36 mouse cellular contexts compared by ENCODE assay signal in genomic region chr5:105310941-105311340, GRCm38 (mm10). TPM values are rescaled to one million over a fixed set of nuclear protein-coding genes. Genes with fewer than 3 reads are reported as not detected.
DNase-seq lines count a peak whose midpoint lies in the region; ATAC-seq and TF ChIP-seq lines count a peak whose summit lies in the region.
"Had no signal": no experiment of that assay in that cellular context is flagged by ENCODE, and none has a peak within 500 bp of the region (broad histone marks: within the 10 kb centered on the region; RNA-seq: fewer than 3 reads in every experiment).

No protein-coding gene starts in this region.

- H3K9ac ChIP-seq in liver, postnatal 0 days (replicated peaks) = no peak overlapping the region
- no peak overlapping the region for H3K9ac ChIP-seq in liver, embryonic 12.5 days
- H3K9ac ChIP-seq in MEL (ENCODE audit: control insufficient read depth, low read depth, low read length, poor library complexity, severe bottlenecking) = no peak overlapping the region
- H3K9ac ChIP-seq: embryonic facial prominence, embryonic 15.5 days; forebrain, embryonic 12.5 days; forebrain, postnatal 0 days; heart, embryonic 15.5 days; hindbrain, embryonic 12.5 days; intestine, embryonic 15.5 days; limb, embryonic 12.5 days; midbrain, embryonic 13.5 days; neural tube, embryonic 15.5 days had no signal

- no peak for TF ChIP-seq EP300 in liver, postnatal 0 days (IDR thresholded peaks at IDR 0.05; ENCODE audit: low read depth)
- TF ChIP-seq EP300 in MEL (IDR thresholded peaks at IDR 0.05; ENCODE audit: low read depth in 1 of 2, low read length in 2 of 2) = no peak

- no peak overlapping the region for H3K4me3 ChIP-seq in liver, postnatal 0 days (ENCODE audit: low read depth, low read length)
- H3K4me3 ChIP-seq in liver, embryonic 12.5 days = no peak overlapping the region
- no peak overlapping the region for H3K4me3 ChIP-seq in E14TG2a.4 (replicated peaks; ENCODE audit: low read length)
- H3K4me3 ChIP-seq in MEL (ENCODE audit: control insufficient read depth in 1 of 2, insufficient read depth in 1 of 2, low read depth in 2 of 2, low read length in 2 of 2) = no peak overlapping the region
- H3K4me3 ChIP-seq: embryonic facial prominence, embryonic 10.5 days; embryonic facial prominence, embryonic 15.5 days; forebrain, embryonic 12.5 days; heart, embryonic 10.5 days; heart, embryonic 15.5 days; hindbrain, embryonic 12.5 days; intestine, embryonic 15.5 days; limb, embryonic 12.5 days; midbrain, embryonic 13.5 days; neural tube, embryonic 15.5 days had no signal

- WGBS in liver, postnatal 0 days (ENCODE audit: insufficient replicate concordance) = 64% methylated on average over 2 of the region's 2 CpGs
- WGBS in liver, embryonic 12.5 days (ENCODE audit: insufficient replicate concordance) = 52% methylated on average over 2 of the region's 2 CpGs

- no peaks in the 10 kb centered on the region for H3K79me2 ChIP-seq in MEL (ENCODE audit: control insufficient read depth, insufficient read depth, low read length, poor library complexity)

- H3K4me2 ChIP-seq in liver, postnatal 0 days (ENCODE audit: low read depth, low read length) = no peak overlapping the region
- H3K4me2 ChIP-seq in liver, embryonic 12.5 days = no peak overlapping the region
- H3K4me2 ChIP-seq: embryonic facial prominence, embryonic 15.5 days; forebrain, embryonic 12.5 days; heart, embryonic 15.5 days; hindbrain, embryonic 12.5 days; intestine, embryonic 15.5 days; limb, embryonic 12.5 days; midbrain, embryonic 13.5 days; neural tube, embryonic 15.5 days had no signal

- H3K9me3 ChIP-seq in liver, postnatal 0 days (ENCODE audit: low read length) = peaks cover 2% of the 10 kb centered on the region; the same call in 1 of the 2 replicates
- no peaks in the 10 kb centered on the region for H3K9me3 ChIP-seq in liver, embryonic 12.5 days (replicated peaks)
- H3K9me3 ChIP-seq in E14TG2a.4 (ENCODE audit: low read length) (peaks cover 16% of the 10 kb centered on the region; the same call in 1 of the 2 replicates), MEL (replicated peaks; ENCODE audit: insufficient read depth, low read length) (no peaks in the 10 kb centered on the region)
- H3K9me3 ChIP-seq: embryonic facial prominence, embryonic 15.5 days; heart, embryonic 15.5 days; intestine, embryonic 15.5 days; limb, embryonic 12.5 days; neural tube, embryonic 15.5 days had no signal

- no peak overlapping the region for H3K27ac ChIP-seq in liver, postnatal 0 days (ENCODE audit: low read depth)
- no peak overlapping the region for H3K27ac ChIP-seq in liver, embryonic 12.5 days
- no peak overlapping the region for H3K27ac ChIP-seq in MEL (ENCODE audit: control insufficient read depth, low read depth, low read length)
- H3K27ac ChIP-seq: embryonic facial prominence, embryonic 10.5 days; embryonic facial prominence, embryonic 15.5 days; forebrain, embryonic 12.5 days; heart, embryonic 10.5 days; heart, embryonic 15.5 days; hindbrain, embryonic 12.5 days; hindbrain, postnatal 0 days; intestine, embryonic 15.5 days; limb, embryonic 12.5 days; macrophage; midbrain, embryonic 13.5 days; neural tube, embryonic 15.5 days had no signal

- TF ChIP-seq RAD21 in MEL (IDR thresholded peaks at IDR 0.05; ENCODE audit: low read depth, low read length) = peak; percentile 66

- no peak for DNase-seq in liver, postnatal 0 days
- peak; percentile 23 for DNase-seq in MEL (ENCODE audit: low read depth, low spot score)
- no peak for DNase-seq in spleen, adult 18-20 months
- DNase-seq: adrenal gland, postnatal 36 days; cerebellum, adult 2 months; cerebellum, postnatal 25 days; forebrain, postnatal 0 days; gastrocnemius, postnatal 10 days; kidney, adult 2 months; layer of hippocampus, adult 9-11 months; lung, postnatal 10 days; retina, postnatal 1 day; right cerebral cortex, postnatal 14 days; thymus, adult 2 months; thymus, postnatal 4 days had no signal

- no peaks in the 10 kb centered on the region for H3K36me3 ChIP-seq in liver, postnatal 0 days (replicated peaks; ENCODE audit: insufficient read depth, low read length)
- H3K36me3 ChIP-seq in liver, embryonic 12.5 days = no peaks in the 10 kb centered on the region
- H3K36me3 ChIP-seq in E14TG2a.4 (ENCODE audit: insufficient read depth, low read length) (no peaks in the 10 kb centered on the region), MEL (ENCODE audit: control insufficient read depth in 1 of 2, insufficient read depth in 2 of 2, low read length in 2 of 2) (no peaks in the 10 kb centered on the region)
- H3K36me3 ChIP-seq: embryonic facial prominence, embryonic 10.5 days; embryonic facial prominence, embryonic 15.5 days; forebrain, embryonic 12.5 days; heart, embryonic 10.5 days; heart, embryonic 15.5 days; hindbrain, embryonic 12.5 days; intestine, embryonic 15.5 days; limb, embryonic 12.5 days; midbrain, embryonic 13.5 days; neural tube, embryonic 15.5 days had no signal

- TF ChIP-seq POLR2A in MEL (IDR thresholded peaks at IDR 0.05; ENCODE audit: control insufficient read depth in 1 of 2, insufficient read depth in 1 of 2, low read depth in 1 of 2, low read length in 2 of 2, poor library complexity in 1 of 2) = no peak

- no peaks in the 10 kb centered on the region for H3K4me1 ChIP-seq in liver, postnatal 0 days (ENCODE audit: insufficient read depth)
- H3K4me1 ChIP-seq in liver, embryonic 12.5 days = no peaks in the 10 kb centered on the region
- H3K4me1 ChIP-seq in E14TG2a.4 (replicated peaks; ENCODE audit: low read depth, low read length) = no peaks in the 10 kb centered on the region
- no peaks in the 10 kb centered on the region for H3K4me1 ChIP-seq in MEL (ENCODE audit: control insufficient read depth in 1 of 2, insufficient read depth in 2 of 2, low read length in 2 of 2)
- H3K4me1 ChIP-seq: embryonic facial prominence, embryonic 10.5 days; embryonic facial prominence, embryonic 15.5 days; forebrain, embryonic 12.5 days; heart, embryonic 10.5 days; heart, embryonic 15.5 days; hindbrain, embryonic 12.5 days; intestine, embryonic 15.5 days; limb, embryonic 12.5 days; midbrain, embryonic 13.5 days; neural tube, embryonic 15.5 days had no signal

- TF ChIP-seq CTCF in liver, postnatal 0 days (IDR thresholded peaks at IDR 0.05; ENCODE audit: low read depth) = 0 out of 2 replicates have a peak, but pooled peaks have one; percentile 6
- TF ChIP-seq CTCF in E14TG2a.4 (conservative IDR thresholded peaks at IDR 0.05; ENCODE audit: low read length) (peak; percentile 19; the same call in 1 of the 2 replicates), MEL (IDR thresholded peaks at IDR 0.05 in 2 of 3, conservative IDR thresholded peaks at IDR 0.05 in 1 of 3; ENCODE audit: control insufficient read depth in 1 of 3, insufficient read depth in 1 of 3, low read depth in 2 of 3, low read length in 3 of 3, poor library complexity in 1 of 3, severe bottlenecking in 1 of 3) (peak in 2 of 3 experiments; percentile 15 to 53; a peak in 3 of 6 replicates)

- ATAC-seq in liver, postnatal 0 days = no peak
- ATAC-seq in liver, embryonic 12.5 days = no peak
- no peak for ATAC-seq in cerebellum, adult (ENCODE audit: insufficient number of reproducible peaks, low FRiP score, low TSS enrichment)
- ATAC-seq: forebrain, postnatal 0 days; hindbrain, postnatal 0 days; intestine, embryonic 15.5 days; midbrain, embryonic 13.5 days had no signal

- no peaks in the 10 kb centered on the region for H3K27me3 ChIP-seq in liver, postnatal 0 days (ENCODE audit: insufficient read depth, low read length)
- no peaks in the 10 kb centered on the region for H3K27me3 ChIP-seq in liver, embryonic 12.5 days (replicated peaks)
- H3K27me3 ChIP-seq in E14TG2a.4 (ENCODE audit: insufficient read depth, low read length) = no peaks in the 10 kb centered on the region
- H3K27me3 ChIP-seq in MEL (ENCODE audit: control insufficient read depth in 1 of 2, insufficient read depth in 2 of 2, low read length in 2 of 2) = peaks cover 0 to 2% of the 10 kb centered on the region in 2 experiments; a peak in 1 of 4 replicates
- H3K27me3 ChIP-seq: embryonic facial prominence, embryonic 15.5 days; forebrain, embryonic 12.5 days; heart, embryonic 15.5 days; hindbrain, embryonic 12.5 days; intestine, embryonic 15.5 days; limb, embryonic 12.5 days; midbrain, embryonic 13.5 days; neural tube, embryonic 15.5 days had no signal

TF ChIP-seq in MEL, 35 proteins besides CTCF, POLR2A, EP300 and RAD21:
- TF ChIP-seq ZC3H11A (IDR thresholded peaks at IDR 0.05; ENCODE audit: low read depth, low read length) (peak; percentile 28; the same call in 1 of the 2 replicates), TCF12 (IDR thresholded peaks at IDR 0.05; ENCODE audit: low read depth, low read length) (no peak), NELFE (IDR thresholded peaks at IDR 0.05; ENCODE audit: low read depth, low read length) (no peak), ETS1 (IDR thresholded peaks at IDR 0.05; ENCODE audit: low read depth, low read length) (no peak), MAX (IDR thresholded peaks at IDR 0.05; ENCODE audit: low read length) (no peak), MAFK (IDR thresholded peaks at IDR 0.05; ENCODE audit: borderline replicate concordance, low read depth, low read length) (no peak), SMC3 (IDR thresholded peaks at IDR 0.05; ENCODE audit: low read depth, low read length) (peak; percentile 50)

RNA-seq across cellular contexts. Expression of gene Gbp6, which starts 17.4 kb away (rescaled TPM):
- 10.7 and 10.8 TPM in 2 replicates for polyA plus RNA-seq in liver, postnatal 0 days (2015; fragmentation: Nextera tagmentation; extraction: Ambion mirVana)
- 0.46 and 0.67 TPM in 2 replicates for polyA plus RNA-seq in liver, embryonic 12.5 days (2016; fragmentation: Nextera tagmentation; extraction: Ambion mirVana)
- 0.15 TPM in 1 of 2 replicates, not detected in the other for total RNA-seq in MEL (2012; rRNA removed)
- not detected for polyA plus RNA-seq in MEL (2012; ENCODE audit: insufficient read depth in 1 of 2, insufficient read length in 2 of 2, low read depth in 1 of 2, low replicate concordance in 2 of 2, missing spikeins in 1 of 2)

RNA-seq across cellular contexts. Expression of gene Gm43302, which starts 17.4 kb away (rescaled TPM):
- polyA plus RNA-seq in liver, postnatal 0 days (2015; fragmentation: Nextera tagmentation; extraction: Ambion mirVana) = not detected in 2 replicates
- polyA plus RNA-seq in liver, embryonic 12.5 days (2016; fragmentation: Nextera tagmentation; extraction: Ambion mirVana) = not detected in 2 replicates
- not detected in 2 replicates for total RNA-seq in MEL (2012; rRNA removed)
- not detected for polyA plus RNA-seq in MEL (2012; ENCODE audit: insufficient read depth in 1 of 2, insufficient read length in 2 of 2, low read depth in 1 of 2, low replicate concordance in 2 of 2, missing spikeins in 1 of 2)
- total RNA-seq: adrenal gland, postnatal 36 days; forebrain, postnatal 0 days; granulocyte monocyte progenitor cell, adult 5-6 weeks; left cerebral cortex, adult 18-20 months; left cerebral cortex, postnatal 14 days; megakaryocyte-erythroid progenitor cell, adult 5-6 weeks had no signal
- polyA plus RNA-seq: C2C12; embryonic facial prominence, embryonic 10.5 days; forebrain, embryonic 12.5 days; forebrain, postnatal 0 days; heart, embryonic 10.5 days; heart, embryonic 15.5 days; hindbrain, postnatal 0 days; kidney, embryonic 16.5 days; limb, embryonic 12.5 days; macrophage; midbrain, embryonic 13.5 days had no signal
